Mouse (Mus musculus) hematopoietic stem cell, adult 5-6 weeks (primary cell): ENCODE results near the gene Mitf. TPM values are rescaled to one million over a fixed set of nuclear protein-coding genes. Genes with fewer than 3 reads are reported as not detected.

Source experiments
- ATAC-seq, 2 experiments: fragments of 125-278 bp in 1 of 2; replicated peaks in 1 of 2; 2 replicates each; pipeline ENCODE4 v1.8.0; 2016 to 2017; ENCODE audit warnings: inconsistent platforms in 2 of 2, mild to moderate bottlenecking in 2 of 2, moderate number of reproducible peaks in 2 of 2, low read depth in 1 of 2, moderate TSS enrichment in 1 of 2; ENCODE audit not compliant: low FRiP score in 2 of 2, poor library complexity in 2 of 2, severe bottlenecking in 2 of 2, insufficient read depth in 1 of 2, low TSS enrichment in 1 of 2
- total RNA-seq: library from RNA; stranded (forward); fragments of 172-1452, 232-1000 nt; gene quantifications from 2 replicates; pipeline ENCODE4 v1.2.3, GENCODE M21; 2017

The Mitf gene
- total RNA-seq, 1 experiment from 2014 or later, result 9.6 TPM

GRCm38 (mm10) chr6:98046295-98047108 lies 239.7 kb downstream of the Mitf start:
- no peak for ATAC-seq

GRCm38 (mm10) chr6:98047741-98048140 lies 240.9 kb downstream of the Mitf start:
- no peak for ATAC-seq

GRCm38 (mm10) chr6:98048671-98049438 lies 242.0 kb downstream of the Mitf start:
- no peak for ATAC-seq

DNA sequence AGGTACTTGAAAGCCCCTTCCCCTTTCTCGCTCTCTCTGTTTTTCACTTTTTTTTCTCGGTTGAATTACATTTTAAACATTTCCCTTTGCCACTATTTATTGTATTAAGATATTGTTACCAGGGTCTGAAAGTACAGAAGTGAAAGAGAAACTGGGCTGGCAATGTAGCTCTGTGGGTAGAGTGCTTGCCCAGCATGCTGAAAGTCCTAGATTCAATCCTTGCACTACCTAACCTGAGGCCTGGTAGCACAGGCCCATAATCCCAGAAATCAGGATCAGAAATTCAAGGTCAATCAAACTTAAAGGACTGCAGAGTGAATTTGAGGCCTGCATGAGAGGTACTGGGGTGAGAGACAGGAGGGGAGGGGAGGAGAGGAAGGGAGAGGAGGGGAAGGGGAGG lies 242.7 kb downstream of the Mitf start:
- no peak for ATAC-seq

DNA sequence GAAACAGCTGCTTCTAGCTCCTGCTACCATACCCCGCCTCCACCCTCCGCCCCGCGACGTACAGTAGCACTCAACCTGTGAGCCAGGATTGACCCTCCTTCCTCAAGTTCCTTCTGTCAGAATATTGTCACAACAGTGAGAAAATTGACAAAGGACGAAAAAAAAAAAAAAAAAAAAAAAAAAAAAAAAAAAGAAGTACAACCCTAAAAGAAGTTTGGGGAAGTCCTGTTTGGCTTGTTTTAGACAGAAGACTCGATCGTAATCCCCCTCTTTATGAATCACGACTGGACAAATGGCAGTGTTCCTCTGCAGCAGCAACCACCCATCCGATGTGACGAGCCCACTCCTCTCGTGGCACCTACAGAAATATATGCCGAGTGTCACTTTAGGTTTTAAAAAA lies 255.0 kb downstream of the Mitf start:
- no peak for ATAC-seq

DNA sequence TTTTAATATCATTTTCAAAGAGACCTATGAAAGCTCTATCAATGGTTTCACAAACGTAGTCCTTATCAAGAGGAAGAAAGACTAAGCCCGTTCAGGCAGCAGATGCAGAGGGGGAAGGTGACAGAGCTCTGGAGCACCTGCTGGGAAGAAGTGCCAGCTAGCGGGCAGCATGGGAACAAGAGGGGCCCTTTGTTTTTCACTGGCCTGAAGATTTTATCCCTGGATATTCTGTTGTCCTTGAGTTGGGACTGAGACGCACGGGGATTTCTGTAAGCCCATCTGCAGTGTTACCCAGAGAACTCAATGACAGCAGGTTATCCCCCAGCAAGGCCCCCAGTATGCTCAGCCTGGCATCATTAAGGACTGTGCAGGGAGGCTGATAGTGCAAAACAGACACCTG lies 258.1 kb downstream of the Mitf start:
- ATAC-seq, result no peak

GRCm38 (mm10) chr6:98066420-98066819 lies 259.6 kb downstream of the Mitf start:
- ATAC-seq, result no peak

Other genes with a start within 250 kb of the Mitf start
- 13.5 and 13.8 TPM in 2 replicates for gene Frmd4b, start 189.5 kb upstream of the Mitf start, total RNA-seq